Mouse (Mus musculus): ENCODE measurements around the gene Six3. TPM values are rescaled to one million over a fixed set of nuclear protein-coding genes. Genes with fewer than 3 reads are reported as not detected.
A peak's percentile ranks its signal among the peaks of the same experiment; 100 is the strongest.

Gene Six3
- polyA plus RNA-seq, 1 experiment from 2014 or later: 0.07 TPM

- no peak for DNase-seq (ENCODE audit: low spot score)
Measured at GRCm38 (mm10) chr17:85624981-85625940, 11.9 kb downstream of the Six3 start.

- DNase-seq (ENCODE audit: low spot score): no peak
Measured at GRCm38 (mm10) chr17:85626091-85626860, 12.9 kb downstream of the Six3 start.

GRCm38 (mm10) chr17:85627751-85628150 is 14.3 kb downstream of the Six3 start:
- DNase-seq (ENCODE audit: low spot score): no peak

GRCm38 (mm10) chr17:85628811-85629210 is 15.4 kb downstream of the Six3 start:
- no peak for DNase-seq (ENCODE audit: low spot score)

- no peak for DNase-seq (ENCODE audit: low spot score)
Measured at GRCm38 (mm10) chr17:85629396-85629795, 16.0 kb downstream of the Six3 start.

GRCm38 (mm10) chr17:85630296-85631050 is 17.1 kb downstream of the Six3 start:
- DNase-seq (ENCODE audit: low spot score): no peak

- no peak for DNase-seq (ENCODE audit: low spot score)
Measured at GRCm38 (mm10) chr17:85631106-85631505, 17.7 kb downstream of the Six3 start.

- DNase-seq (ENCODE audit: low spot score): peak; percentile 42
Measured at GRCm38 (mm10) chr17:85633619-85634018, 20.2 kb downstream of the Six3 start.

GRCm38 (mm10) chr17:85637876-85638275 is 24.5 kb downstream of the Six3 start:
- DNase-seq (ENCODE audit: low spot score): no peak

- DNase-seq (ENCODE audit: low spot score): no peak
Measured at GRCm38 (mm10) chr17:85645312-85645711, 31.9 kb downstream of the Six3 start.

- DNase-seq (ENCODE audit: low spot score): no peak
Measured at GRCm38 (mm10) chr17:85645718-85646665, 32.6 kb downstream of the Six3 start.

- DNase-seq (ENCODE audit: low spot score): no peak
Measured at GRCm38 (mm10) chr17:85660016-85660415, 46.6 kb downstream of the Six3 start.

GRCm38 (mm10) chr17:85661521-85661920 is 48.1 kb downstream of the Six3 start:
- no peak for DNase-seq (ENCODE audit: low spot score)

- no peak for DNase-seq (ENCODE audit: low spot score)
Measured at GRCm38 (mm10) chr17:85664202-85664601, 50.8 kb downstream of the Six3 start.

GRCm38 (mm10) chr17:85664618-85665320 is 51.4 kb downstream of the Six3 start:
- peak; percentile 43 for DNase-seq (ENCODE audit: low spot score)
